Mouse (Mus musculus): ENCODE results near the gene Efcab2.

Efcab2 gene

DNA sequence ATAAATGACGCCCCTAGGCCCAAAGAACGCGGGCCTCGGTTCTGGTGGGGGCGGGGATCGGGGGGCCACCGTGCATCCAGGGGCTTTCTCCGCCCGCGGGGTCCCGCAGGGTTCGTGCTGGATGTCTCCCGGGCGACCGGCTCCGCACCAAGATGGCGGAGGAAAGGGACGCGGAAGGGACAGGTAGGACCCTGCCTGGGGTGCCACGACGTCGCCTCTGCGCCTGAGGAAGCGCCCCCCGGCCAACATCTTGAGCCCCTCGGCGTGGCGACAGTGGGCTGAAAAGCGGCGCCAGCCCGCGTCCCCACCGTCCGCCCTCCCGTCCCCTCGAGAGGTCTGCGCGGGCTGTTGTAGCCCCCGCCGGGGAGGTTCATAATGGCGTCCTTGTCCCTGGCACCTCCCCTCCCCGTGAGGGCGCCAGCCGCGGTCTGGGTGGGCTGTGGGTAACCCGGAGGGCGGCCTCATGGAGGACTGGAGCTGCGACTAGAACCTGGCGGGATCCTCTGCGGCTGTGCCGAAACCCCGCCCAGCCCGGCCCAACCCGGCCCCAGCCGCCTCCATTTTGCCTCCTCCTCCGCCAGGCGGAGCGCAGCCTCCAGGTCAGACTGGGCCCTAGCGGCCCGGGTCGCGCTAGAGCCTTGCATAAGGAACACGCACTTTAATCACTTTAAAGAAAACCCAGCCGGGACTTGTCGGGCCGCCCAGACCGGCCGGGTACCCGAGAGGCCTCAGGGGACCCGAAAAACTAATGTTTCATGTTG lies at the start of gene Efcab2:
TSS of gene Efcab2 (plus strand) at position 135 of the 761 bp plus-strand sequence.
- peak; percentile 72 to 74 for DNase-seq (ENCODE audit: low spot score in 2 of 2)

GRCm38 (mm10) chr1:178357776-178358710 lies 47.8 kb upstream of the Efcab2 start:
- DNase-seq (ENCODE audit: low spot score in 2 of 2): peak; percentile 31 to 41

DNA sequence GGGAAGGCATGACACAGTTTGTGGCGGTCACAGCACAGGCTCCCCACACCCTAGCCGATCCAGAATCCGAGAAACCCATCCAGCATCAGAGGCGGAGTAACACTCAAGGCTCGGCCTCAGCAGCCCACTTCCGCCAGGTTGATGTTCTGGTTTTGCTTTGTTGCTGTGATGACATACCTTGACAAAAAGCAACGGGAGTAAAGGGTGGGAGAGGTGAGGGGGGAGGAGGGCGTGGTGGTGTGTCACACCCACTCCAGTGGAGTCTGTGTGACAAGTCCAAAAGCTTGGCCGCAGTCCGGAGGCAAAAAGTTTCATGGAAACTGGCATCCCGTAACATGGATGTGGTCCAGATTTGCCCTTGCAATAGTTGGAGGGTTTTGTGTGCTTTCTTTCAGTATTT lies 45.6 kb upstream of the Efcab2 start:
- DNase-seq (ENCODE audit: low spot score in 2 of 2): no peak

- DNase-seq (ENCODE audit: low spot score in 2 of 2): no peak
Observed at GRCm38 (mm10) chr1:178360702-178361101, 45.2 kb upstream of the Efcab2 start.

DNA sequence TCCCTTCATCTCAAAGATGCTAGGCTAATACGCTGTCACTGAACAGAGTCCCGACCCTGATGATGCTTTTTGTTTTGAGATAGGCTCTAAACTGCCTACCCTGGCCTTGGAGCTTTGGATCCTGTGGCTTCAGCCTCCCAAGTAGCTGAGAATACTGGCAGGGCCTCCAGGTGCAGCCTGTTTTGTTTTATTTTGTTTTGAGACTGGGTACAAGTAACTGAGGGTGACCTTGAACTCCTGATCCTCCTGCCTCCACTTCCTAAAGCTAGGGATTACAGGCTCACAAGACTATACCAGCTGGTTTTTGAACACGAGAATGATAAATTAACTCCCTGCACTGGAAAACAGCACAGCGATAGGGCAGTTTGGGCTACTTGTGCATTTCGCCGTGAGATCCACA lies 40.7 kb upstream of the Efcab2 start:
- no peak for DNase-seq (ENCODE audit: low spot score in 2 of 2)

GRCm38 (mm10) chr1:178368121-178368520 lies 37.8 kb upstream of the Efcab2 start:
- DNase-seq (ENCODE audit: low spot score in 2 of 2): no peak

DNA sequence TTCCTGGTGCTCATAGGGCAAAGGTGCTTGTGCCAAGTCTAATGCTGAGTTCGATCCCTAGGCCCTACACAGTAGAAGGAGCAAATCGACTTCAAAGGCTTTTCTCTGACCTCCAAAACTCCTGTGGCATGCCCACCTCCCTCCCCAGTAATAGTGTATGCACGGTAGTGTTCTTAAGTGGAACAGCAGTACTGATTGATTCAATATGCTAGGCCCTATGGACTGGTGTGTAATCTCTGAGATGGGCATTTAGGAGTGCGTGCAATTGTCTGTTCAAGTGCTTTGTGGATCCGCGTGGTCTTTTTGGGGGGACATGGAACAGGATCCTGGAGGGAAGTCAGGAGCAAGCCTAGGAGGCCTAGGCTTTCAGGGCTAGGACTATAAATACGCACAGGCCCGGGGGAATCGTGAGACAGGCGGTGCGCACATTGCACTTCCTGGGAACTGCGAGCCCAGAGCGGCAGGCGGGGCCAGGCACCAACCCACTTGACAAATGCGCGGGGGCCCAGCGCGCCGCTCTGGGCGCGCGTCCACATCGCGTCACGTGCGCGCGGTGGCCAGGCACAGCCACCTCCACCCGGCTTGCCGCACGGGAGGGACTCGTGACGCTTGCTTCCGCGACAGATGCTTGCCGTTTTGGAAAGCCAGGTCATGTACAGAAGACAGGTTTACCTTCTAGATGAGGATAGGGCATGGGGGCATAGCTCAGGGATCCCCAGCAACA lies 37.2 kb upstream of the Efcab2 start:
- peak; percentile 86 to 88 for DNase-seq (ENCODE audit: low spot score in 2 of 2)

DNA sequence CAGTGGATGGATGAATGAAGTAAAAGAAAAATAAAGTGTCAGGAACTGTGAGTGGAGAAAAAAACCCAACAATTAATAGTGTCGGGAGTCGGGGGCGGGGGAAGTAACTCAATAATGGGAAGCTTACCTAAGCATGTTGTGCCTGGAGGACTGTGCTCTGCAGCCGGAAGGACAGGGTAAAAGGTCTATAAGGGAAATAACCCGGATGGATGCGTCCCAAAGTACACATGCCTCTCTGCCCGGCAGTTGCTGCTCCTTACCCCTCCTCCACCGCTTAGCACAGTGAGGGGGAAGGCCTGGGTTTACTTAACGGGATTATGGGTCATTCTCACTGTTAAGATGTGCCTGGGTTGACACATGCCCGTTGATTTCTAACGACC lies 36.6 kb upstream of the Efcab2 start:
- DNase-seq (ENCODE audit: low spot score in 2 of 2): no peak

DNA sequence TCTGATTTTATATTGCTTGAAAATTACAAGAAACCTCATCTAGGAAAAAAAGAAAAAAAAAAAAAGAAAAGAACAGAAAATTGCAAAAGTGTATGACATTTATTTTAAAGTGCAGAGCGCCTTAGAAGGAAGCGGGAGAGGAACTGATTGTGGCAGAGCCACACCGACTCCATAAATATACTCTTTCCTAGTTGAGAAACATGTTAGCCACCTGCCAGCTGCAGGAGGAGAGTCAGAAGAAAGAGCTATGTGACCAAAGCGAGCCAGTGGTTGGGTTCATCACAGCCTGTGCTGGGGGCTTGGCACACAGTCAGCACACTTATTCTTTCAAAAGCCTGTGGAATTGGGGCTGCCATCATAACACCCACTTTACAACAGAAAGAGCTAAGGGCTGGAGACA lies 33.2 kb upstream of the Efcab2 start:
- DNase-seq (ENCODE audit: low spot score in 2 of 2): no peak

- DNase-seq (ENCODE audit: low spot score in 2 of 2): no peak
Observed at GRCm38 (mm10) chr1:178375381-178375780, 30.5 kb upstream of the Efcab2 start.

- no peak for DNase-seq (ENCODE audit: low spot score in 2 of 2)
Observed at GRCm38 (mm10) chr1:178376061-178376460, 29.8 kb upstream of the Efcab2 start.

GRCm38 (mm10) chr1:178376907-178377306 lies 29.0 kb upstream of the Efcab2 start:
- no peak for DNase-seq (ENCODE audit: low spot score in 2 of 2)

- no peak for DNase-seq (ENCODE audit: low spot score in 2 of 2)
Observed at GRCm38 (mm10) chr1:178378115-178378514, 27.8 kb upstream of the Efcab2 start.

- DNase-seq (ENCODE audit: low spot score in 2 of 2): no peak
Observed at GRCm38 (mm10) chr1:178379224-178379623, 26.7 kb upstream of the Efcab2 start.

- DNase-seq (ENCODE audit: low spot score in 2 of 2): no peak
Observed at GRCm38 (mm10) chr1:178382165-178382564, 23.7 kb upstream of the Efcab2 start.

GRCm38 (mm10) chr1:178388802-178389201 lies 17.1 kb upstream of the Efcab2 start:
- no peak for DNase-seq (ENCODE audit: low spot score in 2 of 2)

- no peak for DNase-seq (ENCODE audit: low spot score in 2 of 2)
Observed at GRCm38 (mm10) chr1:178389401-178389800, 16.5 kb upstream of the Efcab2 start.

DNA sequence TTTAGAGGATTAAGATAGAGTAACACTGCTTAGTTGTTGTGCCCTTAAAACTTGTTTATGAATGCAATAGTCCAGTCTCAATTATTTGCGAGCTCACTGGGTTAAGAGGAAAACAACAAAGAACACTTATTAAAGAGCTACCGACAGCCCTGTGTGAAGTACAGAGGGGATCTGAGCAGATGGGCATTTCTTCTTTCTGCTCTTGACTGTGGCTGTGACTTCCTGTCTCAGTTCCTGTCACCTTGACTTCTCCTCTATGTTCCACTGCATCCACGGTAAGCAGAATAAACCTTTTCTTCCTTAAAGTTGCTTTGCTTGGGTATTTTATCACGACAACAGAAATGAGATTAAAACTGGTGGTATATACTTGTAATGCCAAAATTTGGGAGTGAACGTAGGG lies 12.9 kb upstream of the Efcab2 start:
- DNase-seq (ENCODE audit: low spot score in 2 of 2): no peak

DNA sequence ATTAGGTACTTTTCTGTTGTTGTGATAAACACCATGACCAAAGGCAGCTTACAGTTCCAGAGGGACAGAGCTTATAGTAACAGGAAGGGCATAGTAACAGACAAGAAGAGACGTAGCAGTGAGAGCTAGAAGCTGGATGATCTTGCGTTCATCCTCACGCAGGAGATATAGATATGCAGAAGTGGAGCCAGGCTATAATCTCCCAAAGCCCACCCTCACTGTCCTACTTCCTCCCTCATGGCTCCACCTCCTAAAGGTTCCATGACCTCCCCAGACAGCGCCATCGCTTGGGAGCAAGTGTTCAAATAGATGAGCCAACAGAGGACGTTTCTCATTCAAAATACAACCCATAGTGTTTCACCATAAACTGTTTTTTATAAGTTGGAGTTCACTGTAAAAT lies 10.8 kb upstream of the Efcab2 start:
- DNase-seq (ENCODE audit: low spot score in 2 of 2): no peak

GRCm38 (mm10) chr1:178396383-178396782 lies 9.5 kb upstream of the Efcab2 start:
- DNase-seq (ENCODE audit: low spot score in 2 of 2): no peak

DNA sequence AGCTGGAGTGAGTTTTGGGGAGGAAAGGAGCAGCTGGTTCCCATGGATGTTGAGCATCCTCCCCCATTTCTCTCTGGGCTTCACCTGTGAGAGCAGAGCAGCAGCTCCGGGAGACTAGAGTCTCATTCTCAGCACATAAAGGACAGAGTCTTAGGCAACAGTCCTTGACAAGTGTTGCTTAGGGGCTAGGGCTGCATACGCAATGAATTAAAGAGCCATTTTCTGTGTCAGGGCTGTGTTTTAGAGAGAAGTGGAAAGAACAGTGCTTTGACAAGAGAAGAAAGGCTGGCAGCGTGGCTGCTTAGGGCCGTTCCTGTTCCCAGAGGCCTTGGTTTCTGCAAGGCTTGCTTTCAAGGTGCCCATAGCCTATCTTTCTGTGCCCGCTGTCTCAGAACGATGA lies 6.0 kb upstream of the Efcab2 start:
- no peak for DNase-seq (ENCODE audit: low spot score in 2 of 2)

DNA sequence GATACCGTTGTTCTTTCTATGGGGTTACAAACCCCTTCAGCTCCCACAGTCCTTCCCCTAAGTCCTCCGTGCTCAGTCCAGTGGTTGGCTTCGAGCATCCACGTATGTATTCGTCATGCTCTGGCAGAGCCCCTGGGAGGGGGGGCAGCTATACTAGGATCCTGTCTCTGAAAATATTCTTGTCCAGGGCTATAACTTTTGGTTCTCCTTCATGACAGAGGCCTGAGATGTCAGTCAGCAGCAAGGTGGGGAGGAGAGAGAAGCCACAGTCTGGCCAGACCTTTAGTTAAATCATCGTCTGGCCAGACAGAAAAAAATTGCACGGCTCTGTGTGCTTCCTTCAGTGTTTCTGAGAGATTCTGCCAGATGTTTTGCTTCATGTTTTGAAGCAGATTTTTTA lies 5.2 kb upstream of the Efcab2 start:
- no peak for DNase-seq (ENCODE audit: low spot score in 2 of 2)
